Mouse (Mus musculus) adipocyte (in vitro differentiated cells): ENCODE data around the gene Psmg1.
"Not testable (repeated sequence)": the region's sequence is repeated elsewhere in the genome, so short reads cannot be mapped to it uniquely, and the experiment has no call there.

Experiments
- DNase-seq: peaks from one replicate; pipeline ENCODE4 v3.0.0-alpha.2; 2016; ENCODE audit warnings: low spot score

Gene Psmg1

GRCm38 (mm10) chr16:95990462-95991121, at the start of gene Psmg1:
TSS of gene Psmg1 (minus strand) at chr16:95990960.
- DNase-seq = peak; percentile 96

DNA sequence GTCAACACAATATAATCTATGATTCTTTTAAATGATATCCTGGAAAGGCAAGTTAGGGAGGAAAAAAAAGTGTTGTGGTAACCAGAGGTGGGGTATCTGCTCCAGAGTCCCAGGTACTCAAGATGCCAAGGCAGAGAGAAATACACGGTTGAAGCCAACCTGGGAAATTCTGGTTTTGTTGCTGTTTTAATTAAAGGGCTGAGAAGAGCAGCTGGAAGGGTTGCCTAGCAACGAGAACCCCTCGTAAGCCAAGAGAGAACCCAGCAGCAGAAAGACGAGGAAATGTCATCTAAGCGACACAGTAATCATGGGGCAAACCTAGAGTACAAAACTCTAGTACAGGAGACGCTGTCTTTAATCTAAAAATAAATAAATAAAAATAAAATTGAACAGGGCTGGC, 48.8 kb upstream of the Psmg1 start:
- no peak for DNase-seq

DNA sequence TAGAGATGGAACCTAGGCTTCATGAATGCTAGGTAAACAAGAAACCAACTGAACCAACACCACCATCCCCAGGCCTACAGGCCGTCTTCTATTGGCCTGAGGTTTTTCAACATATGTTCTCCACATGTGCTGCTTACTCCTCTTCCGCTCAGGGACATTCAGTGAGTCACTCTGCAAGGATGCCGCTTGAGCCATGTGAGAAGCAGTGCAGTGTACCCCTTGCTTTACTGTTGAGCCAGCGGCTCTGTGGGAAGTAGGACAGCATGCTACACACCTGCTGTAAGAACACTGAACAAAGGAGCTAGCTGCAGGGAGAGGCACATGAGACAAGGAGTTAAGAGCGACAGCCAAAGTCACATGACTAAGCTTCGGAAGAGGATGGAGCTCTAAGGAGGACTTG, 43.7 kb upstream of the Psmg1 start:
- no peak for DNase-seq

DNA sequence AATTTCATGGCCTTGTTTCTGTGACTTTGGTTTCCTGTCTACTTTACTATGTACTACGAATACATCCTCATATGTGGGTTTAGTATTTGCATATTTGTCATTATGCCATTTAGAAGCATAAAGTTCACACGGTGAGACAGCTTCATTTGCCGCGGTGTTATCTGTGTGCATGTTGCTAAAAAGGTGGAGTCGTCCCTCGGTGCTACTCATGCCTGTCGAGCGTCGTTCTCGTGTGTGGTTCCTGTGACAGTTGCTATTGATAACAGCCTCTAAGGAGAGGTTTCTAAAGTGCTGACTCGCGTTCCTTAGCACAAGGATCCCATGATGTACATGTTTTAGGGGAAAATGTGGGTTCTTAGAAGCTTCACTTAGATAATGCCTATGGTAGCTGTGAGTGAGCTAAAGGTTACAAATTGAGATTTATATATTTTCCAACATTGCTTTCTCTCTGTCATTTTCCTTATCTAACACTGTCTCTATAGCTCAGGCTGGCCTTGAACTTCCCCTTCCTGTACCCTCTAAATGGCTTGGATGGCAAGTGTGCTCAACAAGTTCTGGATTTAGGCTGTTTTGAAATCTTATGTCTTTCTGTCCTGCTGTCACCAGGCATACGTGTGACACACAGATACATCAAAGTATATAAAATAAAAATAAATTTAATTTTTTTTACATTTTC, 41.7 kb upstream of the Psmg1 start:
- no peak for DNase-seq

DNA sequence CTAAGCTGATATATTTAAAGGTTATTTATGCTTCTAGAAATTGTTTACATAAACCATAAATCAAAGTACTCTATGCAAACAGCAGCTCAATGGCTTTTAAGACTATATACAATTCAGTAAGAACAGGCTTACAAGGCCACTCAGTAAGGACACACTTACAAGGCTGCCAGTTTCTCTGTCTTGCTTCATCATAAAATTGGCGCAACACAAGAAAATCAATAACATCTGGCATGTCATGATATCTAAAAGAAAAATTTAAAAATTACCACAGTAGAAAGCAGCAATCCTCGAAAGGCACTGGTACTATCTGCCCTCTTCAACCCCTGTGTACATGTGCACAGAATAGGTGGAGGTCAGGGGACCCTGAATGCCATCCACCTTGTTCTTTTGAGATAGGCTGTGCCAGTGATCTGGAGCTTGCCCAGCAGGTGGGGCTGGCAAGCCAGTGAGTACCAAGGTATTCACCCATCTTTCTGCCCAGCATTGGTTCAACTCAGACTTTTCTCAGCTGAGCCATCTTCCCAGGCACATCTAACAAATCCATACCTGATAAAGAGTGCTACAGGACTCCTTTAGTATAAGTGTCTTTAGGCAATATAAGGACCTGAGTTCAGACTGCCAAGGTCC, 39.8 kb upstream of the Psmg1 start:
- DNase-seq = peak; percentile 56

- no peak for DNase-seq
Observed at GRCm38 (mm10) chr16:96026256-96026655, 35.5 kb upstream of the Psmg1 start.

DNA sequence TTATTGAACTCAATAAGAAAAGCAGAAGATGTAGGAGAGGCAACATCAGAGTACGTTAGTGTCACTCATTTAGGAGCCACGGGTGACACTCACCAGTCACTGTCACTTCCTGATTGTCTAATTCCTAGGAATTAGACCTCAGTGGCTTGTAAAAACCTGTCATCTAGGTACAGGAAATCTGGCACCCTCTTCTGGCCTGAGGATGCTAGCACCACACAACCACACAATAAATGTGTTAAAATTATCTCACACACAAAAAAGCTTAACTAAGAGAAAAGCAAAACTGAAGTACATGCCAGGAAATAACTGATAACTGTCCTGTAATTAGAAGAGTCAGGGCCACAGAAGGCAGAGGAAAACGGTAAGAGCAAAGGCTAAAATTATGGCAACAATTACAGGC, 34.5 kb upstream of the Psmg1 start:
- DNase-seq = no peak

DNA sequence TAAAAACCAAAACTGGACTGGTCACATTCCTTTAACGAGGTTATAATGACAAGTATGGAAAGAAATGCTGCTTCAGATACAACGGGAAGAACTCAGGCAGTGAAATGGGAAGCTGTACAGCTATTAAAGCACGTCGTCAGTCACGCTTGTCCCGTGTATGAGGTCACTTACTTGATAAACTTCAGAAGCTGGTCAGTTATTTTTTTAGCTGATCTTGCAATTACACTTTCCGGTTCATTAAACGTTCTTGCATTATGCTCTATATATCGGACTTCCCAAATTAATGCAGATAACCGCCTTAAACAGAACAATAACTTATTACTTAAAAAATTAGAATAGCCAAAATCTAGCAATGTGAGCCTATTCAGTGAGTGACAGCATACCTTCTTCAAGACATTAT, 30.3 kb upstream of the Psmg1 start:
- no peak for DNase-seq

DNA sequence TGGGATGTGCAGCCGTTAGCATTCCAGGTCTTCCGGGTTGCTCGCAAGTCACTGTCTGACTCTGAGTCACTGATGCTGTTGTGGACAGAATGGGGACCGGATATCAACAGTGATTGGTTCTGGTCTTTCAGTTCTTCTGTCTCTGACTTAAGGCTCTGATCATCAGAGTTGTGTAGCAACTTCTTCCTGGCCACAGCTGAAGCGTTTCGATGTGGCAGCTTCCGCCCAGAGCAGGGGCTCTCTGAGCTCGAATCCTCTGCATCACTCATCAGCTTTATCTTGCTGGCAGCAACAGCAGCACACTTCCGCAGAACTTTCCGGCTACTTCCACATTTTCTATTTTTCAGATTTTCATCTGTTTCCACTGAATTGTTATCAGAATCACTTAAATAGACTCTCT, 18.4 kb upstream of the Psmg1 start:
- not testable (repeated sequence) for DNase-seq

DNA sequence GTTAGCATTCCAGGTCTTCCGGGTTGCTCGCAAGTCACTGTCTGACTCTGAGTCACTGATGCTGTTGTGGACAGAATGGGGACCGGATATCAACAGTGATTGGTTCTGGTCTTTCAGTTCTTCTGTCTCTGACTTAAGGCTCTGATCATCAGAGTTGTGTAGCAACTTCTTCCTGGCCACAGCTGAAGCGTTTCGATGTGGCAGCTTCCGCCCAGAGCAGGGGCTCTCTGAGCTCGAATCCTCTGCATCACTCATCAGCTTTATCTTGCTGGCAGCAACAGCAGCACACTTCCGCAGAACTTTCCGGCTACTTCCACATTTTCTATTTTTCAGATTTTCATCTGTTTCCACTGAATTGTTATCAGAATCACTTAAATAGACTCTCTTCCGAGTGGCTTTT, 13.5 kb upstream of the Psmg1 start:
- DNase-seq = not testable (repeated sequence)

- DNase-seq = peak; percentile 45
Observed at GRCm38 (mm10) chr16:95999291-95999690, 8.5 kb upstream of the Psmg1 start.

GRCm38 (mm10) chr16:95996156-95996555, 5.4 kb upstream of the Psmg1 start:
- no peak for DNase-seq

- not testable (repeated sequence) for DNase-seq
Observed at GRCm38 (mm10) chr16:95994576-95994975, 3.8 kb upstream of the Psmg1 start.

- DNase-seq = no peak
Observed at GRCm38 (mm10) chr16:95992596-95992995, 1.8 kb upstream of the Psmg1 start.

- peak; percentile 58 for DNase-seq
Observed at GRCm38 (mm10) chr16:95991122-95991900, 551 bp upstream of the Psmg1 start.

DNA sequence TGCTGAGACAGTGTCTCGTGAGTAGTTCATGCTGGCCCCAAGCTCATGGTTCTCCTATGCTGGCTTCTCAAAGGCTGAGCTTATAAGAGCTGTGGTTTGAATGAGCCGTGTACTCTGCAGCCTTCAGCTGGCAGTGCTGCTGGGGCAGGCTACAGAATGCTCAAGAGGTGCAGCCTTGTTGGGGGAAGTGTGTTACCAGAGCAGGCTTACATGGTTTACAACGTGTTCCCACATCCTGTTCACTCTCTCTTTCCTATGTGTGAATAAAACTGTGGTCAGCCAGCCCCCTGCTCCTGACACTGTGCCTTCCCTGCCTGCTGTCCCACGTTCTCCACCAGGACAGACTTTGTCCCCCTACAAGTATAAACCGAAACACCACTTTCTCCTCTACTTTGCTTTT, 5.8 kb downstream of the Psmg1 start:
- DNase-seq = no peak

DNA sequence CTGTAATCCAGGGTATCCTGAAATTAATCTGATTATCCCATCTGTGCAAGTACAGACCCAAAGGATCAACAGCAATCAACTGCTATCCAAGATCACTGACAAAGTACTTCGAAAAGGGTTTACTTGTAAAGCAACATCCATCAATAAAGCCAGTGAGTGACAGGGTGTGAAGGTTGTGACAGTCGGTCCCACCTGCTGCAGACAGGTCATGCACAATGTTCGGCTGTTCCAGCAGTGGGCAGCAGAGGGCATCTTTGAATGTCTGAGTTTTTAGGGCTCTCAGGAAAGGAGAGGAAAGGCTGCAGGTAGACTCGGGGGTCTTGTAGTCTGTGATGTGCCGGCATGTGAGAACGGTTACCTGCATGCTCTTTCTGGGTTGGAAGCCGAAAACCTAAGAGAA, 7.2 kb downstream of the Psmg1 start:
- peak; percentile 28 for DNase-seq

DNA sequence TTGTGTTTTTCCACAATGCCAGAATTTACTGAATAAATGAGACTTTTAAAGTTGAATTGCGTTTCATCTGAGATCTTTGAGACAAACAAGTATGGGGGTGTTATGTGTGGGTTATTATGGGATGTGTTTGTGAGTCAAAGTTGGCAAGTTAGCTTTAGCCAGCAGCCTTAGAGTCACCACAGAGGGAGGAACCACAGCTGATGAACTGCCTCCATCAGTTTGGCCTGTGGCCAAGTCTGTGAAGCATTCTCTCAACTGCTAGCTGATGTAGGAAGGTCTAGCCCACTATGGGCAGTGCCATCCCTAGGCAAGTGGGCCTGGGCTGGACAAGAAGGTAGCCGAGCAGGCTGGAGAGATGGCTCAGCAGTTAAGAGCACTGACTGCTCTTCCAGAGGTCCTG, 19.9 kb downstream of the Psmg1 start:
- no peak for DNase-seq

GRCm38 (mm10) chr16:95967455-95967854, 23.3 kb downstream of the Psmg1 start:
- no peak for DNase-seq

DNA sequence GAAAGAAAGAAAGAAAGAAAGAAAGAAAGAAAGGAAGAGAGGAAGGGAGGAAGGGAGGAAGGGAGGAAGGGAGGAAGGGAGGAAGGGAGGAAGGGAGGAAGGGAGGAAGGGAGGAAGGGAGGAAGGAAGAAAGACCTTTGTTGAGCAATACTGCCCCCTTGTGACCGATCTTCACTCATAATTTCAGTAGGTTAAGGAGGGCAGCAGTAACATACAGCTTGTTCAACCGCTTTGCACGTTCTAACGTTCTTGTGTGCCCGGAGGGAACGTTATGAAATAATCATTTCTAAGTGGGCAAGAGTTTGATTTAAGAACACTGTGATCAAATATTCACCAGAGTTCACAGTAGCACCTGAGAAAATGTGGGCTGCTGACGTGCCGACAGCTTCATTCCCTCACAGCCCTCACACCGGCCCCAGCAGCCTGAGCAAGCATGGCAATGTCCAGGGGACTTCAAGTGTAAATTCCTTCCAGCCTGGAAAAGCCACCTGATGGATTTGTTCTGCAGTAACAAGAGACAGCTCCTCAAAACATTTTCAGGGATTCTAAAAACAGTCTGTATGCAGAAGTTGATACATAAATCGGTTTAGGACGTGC, 26.2 kb downstream of the Psmg1 start:
- DNase-seq = peak; percentile 80

DNA sequence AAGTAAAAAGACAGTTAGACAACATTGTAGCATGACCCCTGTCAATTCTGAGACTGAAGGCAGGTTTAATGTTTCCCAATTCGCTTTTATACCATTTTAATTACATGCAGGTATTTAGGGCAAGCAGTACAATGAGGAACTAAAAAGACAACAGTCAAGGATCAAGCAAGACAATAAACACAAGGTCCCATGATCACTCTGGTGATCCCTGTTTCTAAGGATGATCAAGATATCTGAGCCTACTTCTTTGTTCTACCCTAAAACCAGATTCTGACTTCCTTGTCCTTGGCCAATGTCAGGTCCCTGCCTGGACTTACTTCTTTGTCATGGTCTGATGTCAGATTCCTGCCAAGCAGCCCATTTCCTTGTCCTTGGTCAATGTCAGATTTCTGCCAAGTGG, 29.3 kb downstream of the Psmg1 start:
- DNase-seq = not testable (repeated sequence)

- not testable (repeated sequence) for DNase-seq
Observed at GRCm38 (mm10) chr16:95960689-95961088, 30.1 kb downstream of the Psmg1 start.
